Mouse (Mus musculus) retina, postnatal 1 day (tissue): ENCODE results near the gene Zc3hav1.
A peak's percentile ranks its signal among the peaks of the same experiment; 100 is the strongest.

Source experiments
- DNase-seq: peaks from one replicate; pipeline ENCODE4 v3.0.0-alpha.2; 2012

The Zc3hav1 gene

GRCm38 (mm10) chr6:38292871-38293646 is 61.3 kb downstream of the Zc3hav1 start:
- DNase-seq, result peak; percentile 27

- DNase-seq, result no peak
These were observed 70.0 kb downstream of the Zc3hav1 start for GRCm38 (mm10) chr6:38284422-38284821.

- no peak for DNase-seq
These were observed 89.9 kb downstream of the Zc3hav1 start for GRCm38 (mm10) chr6:38264466-38264865.

GRCm38 (mm10) chr6:38263393-38264159 is 90.8 kb downstream of the Zc3hav1 start:
- no peak for DNase-seq

- no peak for DNase-seq
These were observed 92.5 kb downstream of the Zc3hav1 start for GRCm38 (mm10) chr6:38261877-38262276.

- DNase-seq, result no peak
These were observed 96.9 kb downstream of the Zc3hav1 start for GRCm38 (mm10) chr6:38257506-38257905.

- no peak for DNase-seq
These were observed 97.6 kb downstream of the Zc3hav1 start for GRCm38 (mm10) chr6:38256793-38257192.

- DNase-seq, result no peak
These were observed 98.6 kb downstream of the Zc3hav1 start for GRCm38 (mm10) chr6:38255794-38256193.
